Mouse (Mus musculus) lung, postnatal 0 days (tissue): Measurements from ENCODE around the gene Tctex1d4. TPM values are rescaled to one million over a fixed set of nuclear protein-coding genes. Genes with fewer than 3 reads are reported as not detected.
A peak's percentile ranks its signal among the peaks of the same experiment; 100 is the strongest.

Experiments
- ATAC-seq: fragments of 200-750 bp; cut with Nextera tagmentation; 2 replicates; pipeline ENCODE4 v1.8.0; 2017; ENCODE audit warnings: moderate library complexity
- DNase-seq: peaks from one replicate; pipeline ENCODE4 v3.0.0-alpha.2; 2016; ENCODE audit warnings: low spot score
- H3K27ac ChIP-seq: fragments of 300-500 bp; sonication (generic); 2 replicates; pipeline ENCODE4 v1.5.1; 2014; ENCODE audit warnings: antibody characterized with exemption, mild to moderate bottlenecking, low read length, mixed read lengths
- H3K27me3 ChIP-seq: fragments of 300-500 bp; sonication (generic); replicated peaks from 2 replicates; pipeline ENCODE4 v1.6.1; 2014; ENCODE audit warnings: low read length, mixed read lengths; ENCODE audit not compliant: insufficient read depth
- H3K36me3 ChIP-seq: fragments of 300-500 bp; sonication (generic); 2 replicates; pipeline ENCODE4 v1.6.1; 2014; ENCODE audit warnings: low read length, mixed read lengths; ENCODE audit not compliant: insufficient read depth
- H3K4me1 ChIP-seq: fragments of 300-500 bp; sonication (generic); 2 replicates; pipeline ENCODE4 v1.6.1; 2014; ENCODE audit warnings: antibody characterized with exemption, low read depth, low read length, mixed read lengths; ENCODE audit not compliant: insufficient read depth
- H3K4me2 ChIP-seq: fragments of 300-500 bp; sonication (generic); replicated peaks from 2 replicates; pipeline ENCODE4 v1.6.1; 2014; ENCODE audit warnings: low read depth, mild to moderate bottlenecking, low read length, moderate library complexity, mixed read lengths
- H3K4me3 ChIP-seq: fragments of 300-500 bp; sonication (generic); 2 replicates; pipeline ENCODE4 v1.5.1; 2014; ENCODE audit warnings: low read depth, low read length
- H3K9ac ChIP-seq: fragments of 300-500 bp; sonication (generic); replicated peaks from 2 replicates; pipeline ENCODE4 v1.6.1; 2014; ENCODE audit warnings: low read depth, mild to moderate bottlenecking
- H3K9me3 ChIP-seq: fragments of 300-500 bp; sonication (generic); 2 replicates; pipeline ENCODE4 v1.6.1; 2016; ENCODE audit warnings: low read length, mixed read lengths
- CTCF ChIP-seq: IDR thresholded peaks from 2 replicates; pipeline ENCODE4 v1.5.1; 2016; ENCODE audit warnings: antibody characterized with exemption, mild to moderate bottlenecking
- EP300 ChIP-seq: IDR thresholded peaks from 2 replicates; pipeline ENCODE4 v1.6.1; 2016; ENCODE audit warnings: antibody characterized with exemption, mild to moderate bottlenecking, control low read depth
- WGBS: fragments of 180-500 bp; shearing (Covaris S2); extraction: QIAGEN DNeasy Blood & Tissue Kit; methylation state at CpG from one replicate; pipeline ENCODE4 v1.1.7; 2014; 5-methylcytosine and 5-hydroxymethylcytosine counted together
- polyA plus RNA-seq: library from polyadenylated mRNA; unstranded; fragments of >200 nt; fragmentation: Nextera tagmentation; extraction: Ambion mirVana; gene quantifications from 2 replicates; pipeline ENCODE4 v1.2.1, GENCODE M21; 2015

The Tctex1d4 gene
- polyA plus RNA-seq, 1 experiment from 2014 or later = 26.1 TPM

DNA sequence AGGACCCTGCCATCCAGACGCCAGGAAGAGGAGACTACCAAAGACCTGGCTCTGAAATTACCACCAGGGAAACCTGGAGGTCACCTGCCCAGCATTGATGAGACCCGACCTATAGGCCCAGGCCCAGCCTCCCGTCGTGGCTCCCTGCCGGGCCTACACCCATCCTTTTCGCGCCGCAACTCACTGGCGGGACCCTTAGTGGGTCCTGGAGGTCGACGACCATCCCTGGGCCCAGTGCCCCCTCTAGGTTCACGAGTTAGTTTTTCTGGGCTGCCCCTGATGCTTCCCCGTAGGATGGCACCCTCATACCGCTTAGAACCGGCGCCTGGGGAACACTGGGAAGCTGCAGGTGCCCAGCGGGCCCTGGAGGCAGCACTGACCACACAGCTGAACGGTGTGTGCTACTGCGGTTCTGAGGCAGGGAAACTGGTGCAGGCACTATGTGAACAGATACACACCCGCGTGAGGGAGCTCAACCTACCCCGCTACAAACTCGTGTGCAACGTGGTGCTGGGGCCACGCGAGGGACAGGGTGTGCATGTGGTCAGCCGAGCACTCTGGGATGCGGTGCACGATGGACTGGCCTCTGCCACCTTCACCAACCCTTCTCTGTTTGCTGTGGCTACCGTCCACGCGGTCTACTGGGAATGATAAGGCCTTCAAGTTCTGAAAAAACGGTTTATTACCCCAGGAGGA lies 1.5 kb downstream of the Tctex1d4 start:
- TF ChIP-seq EP300 (no peak), CTCF (no peak)
- H3K4me1 ChIP-seq = peaks cover 22% of the 10 kb centered on the region
- no peak overlapping the region for H3K27ac ChIP-seq
- DNase-seq (no peak), ATAC-seq (no peak)
- no peaks in the 10 kb centered on the region for H3K9me3 ChIP-seq
- no peak overlapping the region for H3K9ac ChIP-seq
- no peak overlapping the region for H3K4me2 ChIP-seq
- no peaks in the 10 kb centered on the region for H3K27me3 ChIP-seq
- H3K4me3 ChIP-seq = no peak overlapping the region
- no peaks in the 10 kb centered on the region for H3K36me3 ChIP-seq
- WGBS = 85% methylated on average over 33 of the region's 33 CpGs

DNA sequence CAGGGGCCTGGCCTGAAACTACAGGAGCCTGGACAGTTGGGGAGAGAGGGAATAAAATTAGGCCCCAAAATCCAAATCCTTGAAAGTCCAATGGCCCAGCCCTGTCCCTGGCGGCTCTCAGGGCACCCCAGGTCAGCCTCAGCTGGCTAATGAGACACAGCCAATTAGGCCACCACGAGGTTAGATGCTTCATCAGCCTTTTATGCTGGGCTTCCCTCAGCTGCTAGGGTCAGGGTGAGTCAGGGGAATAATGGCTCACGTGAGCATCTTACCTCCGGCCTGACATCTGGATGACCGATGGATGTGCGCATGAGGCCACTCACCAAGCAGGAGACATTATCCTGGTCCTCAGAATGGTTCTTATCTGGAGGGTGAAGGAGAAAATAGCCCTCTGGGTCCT lies 4.2 kb downstream of the Tctex1d4 start:
- no peak overlapping the region for H3K4me3 ChIP-seq
- H3K4me1 ChIP-seq = peaks cover 9% of the 10 kb centered on the region
- H3K9ac ChIP-seq = no peak overlapping the region
- H3K27me3 ChIP-seq = no peaks in the 10 kb centered on the region
- no peaks in the 10 kb centered on the region for H3K9me3 ChIP-seq
- WGBS = 88% methylated on average over 6 of the region's 6 CpGs
- no peaks in the 10 kb centered on the region for H3K36me3 ChIP-seq
- ATAC-seq (no peak), DNase-seq (no peak)
- no peak overlapping the region for H3K4me2 ChIP-seq
- no peak for TF ChIP-seq EP300
- no peak for TF ChIP-seq CTCF
- H3K27ac ChIP-seq = no peak overlapping the region

DNA sequence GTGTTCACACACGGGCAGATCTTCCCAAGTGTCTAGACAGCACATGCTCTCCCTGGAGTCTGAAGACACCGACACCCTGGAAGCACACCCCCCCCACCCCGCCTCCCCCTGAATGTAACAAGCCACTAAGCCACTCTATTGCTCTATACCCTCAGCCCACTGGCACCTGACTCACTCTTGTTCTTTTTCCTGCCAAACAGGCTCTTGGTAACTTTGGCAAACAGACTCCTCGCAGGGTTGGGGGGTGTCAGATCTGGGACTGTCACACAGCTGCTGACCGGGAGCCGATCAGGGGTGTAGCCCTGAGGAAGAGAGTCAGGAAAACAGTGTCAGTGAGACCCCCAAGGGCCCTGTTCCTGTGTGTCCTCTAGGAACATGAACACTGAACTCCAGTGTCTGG lies 4.6 kb downstream of the Tctex1d4 start:
- Histone ChIP-seq H3K27ac (no peak overlapping the region), H3K9me3 (no peaks in the 10 kb centered on the region), H3K9ac (no peak overlapping the region), H3K4me1 (peaks cover 6% of the 10 kb centered on the region), H3K27me3 (no peaks in the 10 kb centered on the region), H3K4me2 (no peak overlapping the region), H3K36me3 (no peaks in the 10 kb centered on the region), H3K4me3 (no peak overlapping the region)
- DNase-seq (peak; percentile 36), ATAC-seq (no peak)
- 68% methylated on average over 6 of the region's 6 CpGs for WGBS
- TF ChIP-seq CTCF = no peak
- TF ChIP-seq EP300 = no peak

DNA sequence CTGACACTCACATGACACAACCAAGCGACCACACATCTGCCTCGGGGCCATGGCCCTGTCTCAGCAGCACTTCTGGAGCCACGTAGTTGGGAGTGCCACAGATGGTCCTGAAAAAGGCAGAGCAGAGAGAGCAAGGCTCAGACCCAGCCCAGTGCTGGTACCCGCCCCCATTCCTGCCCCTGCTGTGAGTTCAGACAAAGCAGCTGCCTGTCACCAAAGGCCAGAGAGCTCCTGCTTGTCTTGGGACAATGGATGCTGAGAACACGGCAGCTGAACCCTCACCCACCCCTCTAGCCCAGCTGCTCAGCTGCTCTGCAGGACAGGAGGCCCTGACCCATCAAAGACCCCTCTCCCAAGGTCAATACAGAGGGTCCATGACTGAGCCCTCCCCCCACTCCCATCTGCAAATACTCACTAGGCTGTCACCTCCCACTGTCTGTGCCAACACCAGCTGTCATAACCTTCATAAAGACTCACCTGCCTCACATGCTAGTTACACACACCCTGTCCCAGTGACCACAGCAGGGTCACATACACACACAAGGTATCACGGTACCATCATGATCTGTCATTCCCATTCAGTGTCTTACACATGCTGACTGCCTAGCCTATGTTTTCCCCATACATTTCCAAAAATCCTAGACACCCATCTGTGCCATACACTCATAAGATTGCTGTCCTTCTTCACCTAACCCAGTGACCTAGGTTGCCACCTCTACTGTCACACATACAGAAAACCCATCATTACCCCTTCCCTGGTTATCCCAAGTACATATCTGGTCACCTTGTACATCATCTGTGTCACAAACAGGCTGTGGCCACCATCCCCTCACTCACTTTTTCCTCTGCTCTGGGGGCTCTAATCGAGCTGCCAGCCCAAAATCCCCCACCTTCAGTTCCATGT lies 5.5 kb downstream of the Tctex1d4 start:
- H3K4me1 ChIP-seq = peaks cover 3% of the 10 kb centered on the region
- H3K9ac ChIP-seq = no peak overlapping the region
- H3K4me2 ChIP-seq = peak overlapping the region; percentile 99
- WGBS = 45% methylated on average over 7 of the region's 7 CpGs
- no peak for TF ChIP-seq CTCF
- TF ChIP-seq EP300 = no peak
- ATAC-seq (0 out of 2 replicates have a peak, but pooled peaks have one; percentile 5), DNase-seq (peak; percentile 61)
- no peak overlapping the region for H3K27ac ChIP-seq
- H3K4me3 ChIP-seq = peak overlapping the region; percentile 85; the same call in 1 of the 2 replicates
- H3K9me3 ChIP-seq = no peaks in the 10 kb centered on the region
- no peaks in the 10 kb centered on the region for H3K36me3 ChIP-seq
- H3K27me3 ChIP-seq = no peaks in the 10 kb centered on the region

DNA sequence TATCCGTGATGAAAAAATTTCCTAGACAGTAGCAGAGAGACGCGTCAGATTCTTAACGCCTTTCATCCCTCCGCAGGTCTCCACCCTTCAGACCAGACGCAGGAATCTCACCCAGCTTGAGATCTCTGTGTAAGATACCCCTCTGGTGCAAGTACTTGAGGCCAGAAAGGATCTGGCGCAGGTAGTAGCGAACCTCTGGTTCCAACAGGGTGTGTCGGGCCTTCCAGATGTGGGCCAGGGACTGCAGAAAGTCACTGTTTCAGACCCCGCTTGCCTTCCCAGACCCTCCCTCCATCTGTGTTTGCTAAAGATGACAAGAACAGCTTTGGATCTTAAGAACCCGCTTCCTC lies 6.2 kb downstream of the Tctex1d4 start:
- 35% methylated on average over 11 of the region's 11 CpGs for WGBS
- peak overlapping the region; percentile 85 for H3K4me3 ChIP-seq

DNA sequence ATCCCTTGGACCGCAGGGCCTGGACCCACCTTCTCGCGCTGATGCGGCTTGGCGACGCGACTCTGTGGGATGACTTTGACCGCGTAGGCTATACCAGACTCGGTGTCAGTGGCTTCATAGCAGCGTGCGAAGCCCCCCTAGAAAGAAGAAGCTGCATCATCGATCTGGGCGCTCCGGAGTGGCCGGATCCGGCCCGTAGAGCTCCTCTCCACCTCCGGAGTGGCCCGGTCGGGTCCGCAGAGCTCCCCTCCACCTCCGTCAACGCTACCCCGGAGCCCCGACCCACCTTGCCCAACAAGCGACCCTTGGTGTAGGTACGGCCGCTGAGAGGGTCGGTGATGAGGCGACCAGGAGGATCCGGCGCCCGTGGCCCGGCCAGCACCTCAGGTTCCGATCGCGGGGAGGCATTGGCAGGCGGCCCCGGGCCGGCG lies 6.8 kb downstream of the Tctex1d4 start:
- Histone ChIP-seq H3K36me3 (no peaks in the 10 kb centered on the region), H3K9me3 (no peaks in the 10 kb centered on the region), H3K4me1 (peaks cover 3% of the 10 kb centered on the region), H3K27ac (no peak overlapping the region), H3K4me3 (peak overlapping the region; percentile 85), H3K4me2 (peak overlapping the region; percentile 99), H3K9ac (peak overlapping the region; percentile 78), H3K27me3 (no peaks in the 10 kb centered on the region)
- DNase-seq = no peak
- WGBS = under 1% methylated on average over 41 of the region's 42 CpGs
- TF ChIP-seq CTCF = no peak
- TF ChIP-seq EP300 = no peak
- ATAC-seq = 0 out of 2 replicates have a peak, but pooled peaks have one; percentile 2

More for the DNA sequence above, 6.2 kb downstream of the Tctex1d4 start:
- no peak for ATAC-seq
- H3K4me1 ChIP-seq = peaks cover 3% of the 10 kb centered on the region
- DNase-seq = no peak
- no peaks in the 10 kb centered on the region for H3K36me3 ChIP-seq
- H3K4me2 ChIP-seq = peak overlapping the region; percentile 99
- TF ChIP-seq CTCF (no peak), EP300 (no peak)
- no peaks in the 10 kb centered on the region for H3K27me3 ChIP-seq
- H3K27ac ChIP-seq = no peak overlapping the region
- peak overlapping the region; percentile 78; the same call in 1 of the 2 replicates for H3K9ac ChIP-seq
- H3K9me3 ChIP-seq = no peaks in the 10 kb centered on the region
